Mouse (Mus musculus) myocyte (in vitro differentiated cells): ENCODE results near the gene Lekr1.

Source experiments
- MYOD1 ChIP-seq, 3 experiments: IDR thresholded peaks; one replicate each; pipeline ENCODE4 v1.6.1; 2011; ENCODE audit warnings: control low read depth in 2 of 3, low read depth in 2 of 3, mild to moderate bottlenecking in 2 of 3, moderate library complexity in 1 of 3; ENCODE audit not compliant: insufficient read length in 2 of 3, control insufficient read depth in 1 of 3
- POLR2A ChIP-seq: IDR thresholded peaks from one replicate; pipeline ENCODE4 v1.6.1; 2011; ENCODE audit warnings: low read depth, mild to moderate bottlenecking, control low read depth, moderate library complexity; ENCODE audit not compliant: insufficient read length
- POLR2AphosphoS2 ChIP-seq: IDR thresholded peaks from one replicate; pipeline ENCODE4 v1.6.1; 2011; ENCODE audit warnings: low read depth, control low read depth; ENCODE audit not compliant: insufficient read length
- REST ChIP-seq: IDR thresholded peaks from one replicate; pipeline ENCODE4 v1.6.1; 2011; ENCODE audit warnings: mild to moderate bottlenecking, control low read depth, moderate library complexity; ENCODE audit not compliant: insufficient read depth, insufficient read length

- TF ChIP-seq POLR2A (no peak), POLR2AphosphoS2 (no peak), REST (no peak), MYOD1 (IDR thresholded peaks at IDR 0.05; ENCODE audit: control insufficient read depth in 1 of 3, insufficient read length in 2 of 3, low read depth in 2 of 3) (no peak)
Observed at GRCm38 (mm10) chr3:65663176-65663575, 2.9 kb upstream of the Lekr1 start.
